Mouse (Mus musculus): Measurements from ENCODE around the gene Foxo1.

Gene Foxo1

DNA sequence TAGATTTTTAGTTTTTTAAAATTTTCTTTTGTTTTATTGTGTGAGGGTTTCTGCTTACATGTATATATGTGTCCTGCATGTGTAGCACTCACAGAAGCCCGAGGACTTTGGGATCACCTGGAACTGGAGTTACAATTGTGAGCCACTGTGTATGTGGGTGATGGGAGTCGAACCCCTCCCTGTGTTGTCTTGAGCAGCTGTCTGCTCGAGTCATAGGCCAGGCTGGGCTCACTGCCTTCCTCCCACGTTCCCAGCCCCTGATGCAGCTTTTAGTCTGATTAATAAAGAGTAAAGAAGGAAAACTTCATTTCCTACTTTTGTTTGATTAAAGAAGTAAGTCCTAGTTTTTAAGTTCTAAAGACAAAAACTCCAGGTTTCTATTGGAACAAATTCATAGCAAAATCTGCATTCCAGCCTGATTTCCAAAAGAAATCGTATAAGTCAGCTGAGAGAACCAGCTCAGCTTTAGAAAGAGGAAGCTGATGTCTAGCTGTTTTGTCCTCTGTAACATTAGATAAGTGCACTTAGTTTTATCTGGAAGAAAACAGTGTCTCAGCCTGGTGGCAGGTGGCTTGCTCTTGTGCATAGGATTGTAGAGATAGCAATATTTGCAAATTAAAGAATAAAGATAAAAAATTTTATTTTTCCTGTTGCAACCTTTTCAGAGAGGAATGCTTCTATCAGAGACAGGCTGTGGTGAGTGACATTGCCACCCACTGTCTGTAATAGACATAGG lies 40.6 kb downstream of the Foxo1 start:
- DNase-seq (ENCODE audit: low spot score in 2 of 2): no peak

DNA sequence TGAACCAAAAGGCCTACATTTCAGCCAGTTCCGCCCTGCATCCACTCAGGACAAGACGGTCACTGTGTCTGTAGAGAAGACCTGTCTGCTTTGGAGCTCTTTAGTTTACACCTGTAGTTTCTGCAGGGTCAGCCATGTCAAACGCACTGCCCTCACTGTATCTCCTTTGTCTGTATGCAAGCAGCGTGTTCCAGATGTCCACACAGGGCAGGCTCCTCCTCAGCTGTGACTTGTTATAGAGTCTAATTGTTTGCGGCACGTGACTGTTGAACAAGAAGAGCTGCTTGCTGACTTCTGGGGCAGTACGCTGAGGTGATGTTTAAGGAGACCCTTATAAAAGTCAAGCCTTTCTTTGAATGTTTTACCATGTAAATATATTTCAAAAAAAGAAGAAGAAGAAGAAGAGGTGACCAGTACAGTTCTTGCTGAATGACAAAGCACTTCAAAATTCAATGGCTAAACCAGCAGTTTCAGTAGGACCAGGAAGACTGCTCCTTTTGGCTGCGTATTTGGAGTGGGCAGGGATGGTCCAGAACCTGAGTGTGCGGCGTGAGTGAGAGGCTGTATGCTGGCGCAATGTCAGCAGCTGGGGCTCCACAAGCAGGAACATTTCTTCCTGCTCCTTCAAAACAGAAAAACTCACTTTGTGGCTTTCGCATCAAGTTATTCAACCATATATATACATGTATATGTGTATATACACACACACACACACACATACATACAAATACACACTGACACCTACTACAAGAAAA lies 52.6 kb downstream of the Foxo1 start:
- no peak for DNase-seq (ENCODE audit: low spot score in 2 of 2)

DNA sequence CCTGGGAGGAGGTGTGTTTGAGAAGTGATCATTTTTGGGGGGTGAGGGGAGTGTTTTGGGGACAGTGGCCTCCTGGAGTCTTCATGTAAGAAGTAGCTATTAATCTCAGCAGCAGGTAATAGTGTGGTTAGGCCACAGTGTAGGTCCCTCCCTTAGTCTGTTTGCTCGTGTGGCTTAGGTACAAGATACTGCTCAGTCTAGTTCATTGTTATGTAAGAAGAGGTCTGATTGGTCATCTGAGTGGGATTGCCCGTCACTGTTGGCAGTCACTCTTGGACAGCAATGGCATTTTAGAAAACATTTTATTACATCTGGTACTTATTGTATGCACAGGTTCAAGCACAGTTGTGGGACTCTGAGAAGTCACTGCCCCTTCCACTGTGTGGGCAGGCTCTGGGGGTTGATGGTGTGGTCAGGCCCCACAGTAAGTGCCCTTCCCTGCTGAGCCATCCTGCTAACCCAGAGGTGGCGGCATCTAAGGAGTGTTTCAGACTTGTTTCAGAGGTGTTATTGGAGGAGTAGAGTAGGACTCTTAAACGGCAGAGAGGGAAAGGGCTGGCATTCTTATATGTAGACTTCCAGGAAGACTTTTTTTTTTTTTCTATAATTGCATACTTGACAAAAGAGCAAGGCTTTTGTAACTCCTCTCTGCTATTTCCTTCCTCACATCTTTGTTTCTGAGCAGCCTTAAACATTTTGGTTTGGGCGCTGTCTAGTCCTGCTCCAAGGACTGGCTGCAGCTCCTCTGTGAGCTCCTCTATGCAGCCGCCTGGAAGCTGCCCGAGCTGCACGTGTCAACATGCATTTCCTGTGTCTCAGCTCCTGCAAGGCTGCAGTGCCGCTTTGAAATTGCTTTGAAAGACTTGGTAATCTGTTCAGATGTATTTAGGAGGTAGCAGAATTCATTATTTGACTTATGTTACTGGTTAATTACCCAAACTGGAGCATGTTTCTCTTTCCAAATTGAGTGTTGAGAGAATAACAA lies 54.6 kb downstream of the Foxo1 start:
- DNase-seq (ENCODE audit: low spot score in 2 of 2): no peak

DNA sequence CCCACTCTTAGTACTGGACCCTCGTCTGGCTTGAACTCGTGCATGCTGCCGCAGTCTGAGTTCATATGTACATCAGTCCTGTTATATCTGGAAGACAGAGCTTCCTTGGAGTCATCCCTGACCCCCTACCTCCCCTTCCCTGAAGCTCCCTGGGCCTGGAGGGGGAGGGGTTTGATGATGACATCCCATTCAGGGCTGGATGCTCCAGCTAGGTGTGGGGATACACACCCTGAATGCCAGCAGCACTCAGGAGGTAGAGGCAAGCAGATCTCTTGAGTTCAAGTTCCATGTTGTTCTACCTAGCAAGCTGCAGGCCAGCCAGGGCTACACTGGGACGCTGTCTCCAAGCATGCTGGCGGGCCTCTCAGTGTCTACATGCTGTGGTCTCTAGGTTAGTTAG lies 56.9 kb downstream of the Foxo1 start:
- DNase-seq (ENCODE audit: low spot score in 2 of 2): no peak

DNA sequence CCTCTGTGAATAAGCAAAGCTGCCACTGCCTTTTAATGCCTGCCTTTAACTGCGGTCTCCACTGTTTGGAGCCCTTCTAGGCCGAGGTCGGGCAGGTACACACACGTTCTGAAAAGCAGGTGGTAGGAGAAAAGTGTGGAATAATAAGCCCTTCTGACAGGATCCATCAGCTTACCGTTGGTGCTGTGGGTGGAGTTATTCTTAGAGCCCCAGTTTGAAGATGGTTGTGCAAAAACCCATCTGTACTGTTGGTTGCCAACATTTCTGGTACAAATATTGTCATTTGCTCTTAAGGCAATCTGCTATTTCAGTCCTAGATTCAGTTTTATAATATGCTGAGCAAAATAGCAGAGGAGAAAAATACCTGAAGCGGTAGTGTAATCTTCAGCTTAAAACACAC lies 58.6 kb downstream of the Foxo1 start:
- DNase-seq (ENCODE audit: low spot score in 2 of 2): peak; percentile 38 to 45

DNA sequence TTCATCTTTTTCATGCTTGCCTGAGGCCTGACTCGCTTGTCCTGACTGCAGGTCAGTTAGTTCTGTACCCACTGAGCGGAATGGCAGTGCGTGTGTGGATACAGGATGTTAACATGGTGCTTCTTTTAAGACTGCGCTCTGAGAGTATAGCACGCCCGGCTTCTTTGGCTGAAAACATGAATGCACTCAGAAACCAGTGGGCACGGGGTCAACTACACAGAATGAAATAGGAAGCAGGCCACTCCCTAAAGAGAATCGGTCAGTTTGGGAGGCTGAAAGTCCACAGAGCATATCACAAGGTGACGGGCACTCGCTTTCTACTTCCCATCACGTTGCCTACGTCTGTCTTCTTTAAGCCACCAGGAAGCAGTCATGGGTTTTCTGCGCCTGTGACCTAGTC lies 59.0 kb downstream of the Foxo1 start:
- no peak for DNase-seq (ENCODE audit: low spot score in 2 of 2)

DNA sequence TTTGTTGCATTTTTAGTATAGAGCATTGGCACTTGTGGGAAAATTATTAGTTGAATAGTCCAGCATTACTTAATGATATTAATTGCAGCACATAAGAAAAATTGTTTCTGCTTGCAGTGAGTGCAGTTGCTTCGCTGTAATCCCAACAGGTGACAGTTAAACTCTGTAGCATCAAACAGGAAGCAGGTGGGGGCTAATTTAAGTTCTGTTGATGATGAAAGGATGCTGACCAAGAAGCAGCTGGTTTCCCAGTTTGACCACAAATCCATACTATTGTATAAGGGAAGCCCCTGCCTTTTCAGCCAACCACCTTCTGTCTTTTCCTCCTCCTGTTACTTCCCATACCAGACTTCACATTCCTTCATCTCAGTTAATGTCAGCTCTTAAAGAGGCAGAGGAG lies 63.6 kb downstream of the Foxo1 start:
- DNase-seq (ENCODE audit: low spot score in 2 of 2): no peak

DNA sequence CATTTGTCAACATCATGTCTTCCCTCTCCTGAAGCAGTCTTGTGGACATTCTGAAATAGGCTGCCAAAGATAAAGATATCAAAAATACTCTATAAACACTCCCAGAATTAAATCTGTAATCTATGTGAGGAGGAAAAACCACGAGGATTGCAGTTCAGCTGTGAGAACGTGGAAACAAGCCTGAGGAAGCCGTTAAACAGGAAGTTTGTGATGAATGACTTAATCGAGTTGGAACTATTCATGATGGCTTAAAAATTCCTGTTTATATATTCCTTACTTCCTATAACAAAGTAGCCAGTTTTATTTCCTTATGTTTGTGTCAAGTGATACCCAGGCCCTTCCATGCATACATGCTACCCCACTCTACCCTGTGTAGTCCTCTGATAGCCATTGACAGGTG lies 70.6 kb downstream of the Foxo1 start:
- no peak for DNase-seq (ENCODE audit: low spot score in 2 of 2)

DNA sequence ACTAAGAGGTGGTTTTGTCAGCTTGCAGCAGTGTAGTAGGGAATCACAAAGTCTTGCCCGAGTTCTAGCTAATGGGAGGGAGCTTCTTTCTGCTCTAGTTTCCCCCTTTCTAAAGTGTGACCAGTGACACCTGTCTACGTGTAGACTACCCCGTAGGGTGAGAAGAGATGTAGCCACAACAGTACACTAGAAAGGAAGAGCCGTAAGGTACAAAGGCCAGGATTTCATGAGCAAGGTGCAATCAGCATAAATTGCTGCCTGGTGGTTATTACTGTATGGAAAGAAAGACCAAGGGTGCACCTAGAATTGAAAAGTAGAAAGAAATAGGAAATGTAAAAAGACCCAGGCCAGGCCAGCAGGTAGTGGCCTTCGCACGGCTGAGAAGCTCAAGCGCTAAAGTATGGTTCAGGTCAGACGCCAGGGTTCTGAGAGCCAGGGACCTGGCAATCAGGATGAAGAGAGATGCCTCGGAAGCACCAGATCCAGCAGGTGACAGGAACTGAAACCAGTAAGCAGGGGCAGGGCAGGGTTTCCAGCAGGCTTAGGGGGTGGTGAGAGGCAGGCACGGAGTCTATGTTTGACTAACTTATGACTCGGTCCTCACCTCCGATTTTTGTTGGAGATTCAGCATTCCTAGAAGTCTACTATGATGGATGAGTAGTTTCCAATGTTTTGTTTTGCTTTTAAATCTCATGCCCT lies 72.3 kb downstream of the Foxo1 start:
- no peak for DNase-seq (ENCODE audit: low spot score in 2 of 2)

DNA sequence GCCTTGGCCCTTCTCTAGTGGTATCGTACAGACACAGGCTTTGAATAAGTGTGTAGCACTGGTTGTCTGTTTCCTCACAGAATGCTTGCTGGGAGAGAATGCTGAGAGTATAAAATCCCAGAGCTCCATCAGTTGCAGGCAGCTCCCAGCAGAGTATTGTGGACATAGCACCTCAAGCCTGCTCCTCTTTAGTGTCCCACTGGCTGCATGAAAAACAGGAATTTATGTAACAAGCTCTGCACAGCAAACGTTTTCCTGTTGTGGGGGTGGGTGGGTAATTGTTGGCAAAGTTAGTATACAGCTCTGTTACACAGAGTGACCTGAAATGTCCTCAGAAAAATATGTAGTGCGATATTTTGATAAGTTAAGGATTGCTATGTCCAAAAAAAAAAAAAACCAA lies 74.1 kb downstream of the Foxo1 start:
- DNase-seq (ENCODE audit: low spot score in 2 of 2): no peak

DNA sequence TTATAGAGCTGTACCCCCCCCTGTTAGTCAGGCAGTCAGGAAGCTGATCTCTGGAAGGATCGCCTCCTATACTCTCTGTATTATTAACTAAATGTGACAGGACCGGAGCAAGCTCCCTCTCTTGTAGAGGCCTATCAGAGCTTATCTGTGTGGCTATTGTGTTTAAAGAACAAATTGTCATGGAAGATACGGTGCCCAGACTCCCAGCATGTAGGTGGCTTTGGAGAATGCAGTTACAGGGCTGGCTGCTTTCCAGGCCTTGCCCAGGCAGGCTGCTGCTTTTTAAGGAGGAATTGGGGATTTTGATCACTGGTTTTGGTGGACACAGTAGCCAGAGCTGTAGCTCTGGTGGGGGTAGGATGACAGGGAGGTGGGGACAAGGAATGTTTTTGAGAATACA lies 74.7 kb downstream of the Foxo1 start:
- DNase-seq (ENCODE audit: low spot score in 2 of 2): peak in 1 of 2 experiments; percentile 62

DNA sequence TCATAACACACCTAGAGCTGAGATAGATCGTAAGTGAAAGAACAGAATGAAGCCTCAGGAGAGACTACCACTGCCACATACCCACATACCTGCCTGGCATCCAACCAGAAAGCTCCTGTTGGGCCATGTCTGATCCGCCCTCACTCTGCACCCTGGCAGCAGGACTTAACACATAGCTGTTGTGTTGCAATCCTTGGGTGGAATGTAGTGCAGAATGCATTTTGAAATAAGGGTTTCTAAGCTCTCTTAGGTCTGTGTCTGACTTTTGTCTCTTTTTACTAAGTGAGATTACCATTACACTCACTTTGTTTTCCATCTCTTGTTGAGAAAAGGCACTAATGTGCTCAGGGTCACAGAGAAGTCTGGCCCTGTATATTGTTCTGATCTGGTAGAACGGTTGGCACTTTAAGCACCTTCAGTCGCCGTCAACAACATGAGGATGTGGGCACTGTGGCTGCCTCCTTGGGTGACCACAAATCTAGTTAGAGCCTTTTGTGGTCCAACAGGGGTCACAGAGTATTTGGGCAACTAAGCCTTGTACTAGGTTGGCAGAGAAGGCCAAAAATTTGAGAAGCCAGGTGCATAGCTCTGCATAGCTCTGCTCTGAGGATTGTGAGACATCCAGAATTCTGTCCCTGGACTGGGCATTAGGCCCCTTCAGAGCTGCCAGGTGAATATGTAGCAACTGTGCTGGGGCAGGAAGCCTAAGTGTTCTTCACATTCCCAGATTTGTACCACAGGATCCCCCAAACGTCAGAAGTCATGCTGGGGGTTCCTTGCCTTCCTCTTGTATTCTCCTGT lies 75.3 kb downstream of the Foxo1 start:
- DNase-seq (ENCODE audit: low spot score in 2 of 2): no peak

DNA sequence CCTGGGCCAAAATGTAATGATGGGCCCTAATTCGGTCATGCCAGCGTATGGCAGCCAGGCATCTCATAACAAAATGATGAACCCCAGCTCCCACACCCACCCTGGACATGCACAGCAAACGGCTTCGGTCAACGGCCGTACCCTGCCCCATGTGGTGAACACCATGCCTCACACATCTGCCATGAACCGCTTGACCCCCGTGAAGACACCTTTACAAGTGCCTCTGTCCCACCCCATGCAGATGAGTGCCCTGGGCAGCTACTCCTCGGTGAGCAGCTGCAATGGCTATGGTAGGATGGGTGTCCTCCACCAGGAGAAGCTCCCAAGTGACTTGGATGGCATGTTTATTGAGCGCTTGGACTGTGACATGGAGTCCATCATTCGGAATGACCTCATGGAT lies 77.7 kb downstream of the Foxo1 start:
- no peak for DNase-seq (ENCODE audit: low spot score in 2 of 2)

DNA sequence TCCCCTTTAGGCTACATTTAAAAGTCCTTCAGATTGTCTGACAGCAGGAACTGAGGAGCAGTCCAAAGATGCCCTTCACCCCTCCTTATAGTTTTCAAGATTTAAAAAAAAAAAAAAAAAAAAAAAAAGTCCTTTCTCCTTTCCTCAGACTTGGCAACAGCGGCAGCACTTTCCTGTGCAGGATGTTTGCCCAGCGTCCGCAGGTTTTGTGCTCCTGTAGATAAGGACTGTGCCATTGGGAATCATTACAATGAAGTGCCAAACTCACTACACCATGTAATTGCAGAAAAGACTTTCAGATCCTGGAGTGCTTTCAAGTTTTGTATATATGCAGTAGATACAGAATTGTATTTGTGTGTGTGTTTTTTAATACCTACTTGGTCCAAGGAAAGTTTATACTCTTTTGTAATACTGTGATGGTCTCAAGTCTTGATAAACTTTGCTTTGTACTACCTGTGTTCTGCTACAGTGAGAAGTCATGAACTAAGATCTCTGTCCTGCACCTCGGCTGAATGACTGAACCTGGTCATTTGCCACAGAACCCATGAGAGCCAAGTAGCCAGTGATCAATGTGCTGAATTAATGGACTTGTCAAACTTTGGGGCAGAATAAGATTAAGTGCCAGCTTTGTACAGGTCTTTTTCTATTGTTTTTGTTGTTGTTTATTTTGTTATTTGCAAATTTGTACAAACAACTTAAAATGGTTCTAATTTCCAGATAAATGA lies 79.0 kb downstream of the Foxo1 start:
- DNase-seq (ENCODE audit: low spot score in 2 of 2): no peak

DNA sequence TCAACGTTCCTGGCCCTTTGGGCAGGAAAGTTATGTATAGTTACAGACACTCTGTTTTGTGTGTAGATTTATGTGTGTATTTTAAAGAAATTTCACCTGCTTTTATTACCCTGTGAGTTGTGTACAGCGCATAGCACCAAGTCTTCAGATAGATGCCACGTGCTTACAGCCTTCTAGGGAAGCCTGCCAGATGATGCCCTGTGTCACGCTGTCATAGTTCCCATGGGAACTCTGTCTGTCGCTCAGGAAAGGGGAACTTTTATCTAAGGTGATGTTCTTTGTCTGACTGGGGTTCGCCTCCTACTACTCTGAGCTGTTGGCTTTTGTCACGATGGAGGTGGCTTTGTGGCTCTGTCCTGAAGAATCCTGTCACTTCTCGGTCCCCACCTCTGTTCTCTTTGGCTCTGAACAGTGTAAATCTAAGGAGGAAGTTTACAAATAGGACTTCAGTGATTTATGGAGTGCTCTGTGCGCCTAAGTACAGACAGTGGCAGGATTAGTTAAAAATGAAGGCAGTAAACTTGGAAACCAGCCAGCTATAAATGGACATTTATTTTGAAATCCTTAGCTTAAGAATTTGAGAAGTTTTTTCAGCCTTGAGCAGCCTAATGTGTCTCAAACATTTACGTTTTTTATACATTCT lies 80.0 kb downstream of the Foxo1 start:
- DNase-seq (ENCODE audit: low spot score in 2 of 2): no peak

DNA sequence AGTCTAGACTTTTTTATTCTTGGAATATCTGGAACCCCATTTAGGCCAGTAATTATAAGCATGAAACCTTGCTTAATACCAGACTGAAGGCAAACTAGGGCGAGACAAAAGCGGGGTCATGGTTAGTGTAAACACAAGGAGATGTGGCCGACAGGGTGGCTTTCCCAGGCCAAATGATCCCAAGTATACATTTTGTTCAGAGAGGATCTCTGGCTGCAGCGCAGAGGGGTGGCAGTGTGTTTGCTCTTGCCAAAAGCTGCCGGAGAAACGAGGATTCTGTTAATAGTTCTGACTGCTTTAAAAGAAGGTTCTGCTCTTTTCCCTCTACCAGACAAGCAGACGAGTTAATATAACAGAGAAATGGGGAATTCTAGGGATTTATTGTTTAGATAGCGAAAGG lies 82.5 kb downstream of the Foxo1 start:
- no peak for DNase-seq (ENCODE audit: low spot score in 2 of 2)

DNA sequence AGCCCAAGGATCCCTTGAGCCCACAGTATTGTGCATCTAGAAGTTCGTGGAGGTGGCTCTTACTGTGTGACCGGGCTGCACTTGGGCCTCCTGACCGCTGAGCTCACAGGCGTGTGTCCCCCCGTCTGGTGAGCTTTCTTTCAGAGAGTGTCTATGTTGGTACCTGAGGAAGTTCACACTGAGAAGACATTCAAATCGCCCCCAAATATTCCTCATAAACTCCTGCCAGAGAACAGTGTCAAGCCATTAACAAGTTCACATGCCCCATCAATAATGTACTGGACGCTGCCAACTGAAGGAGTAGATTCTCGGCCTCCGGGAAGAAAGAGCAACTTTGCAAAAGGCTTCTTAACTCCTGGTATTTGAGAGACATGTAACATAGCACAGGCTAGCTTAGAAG lies 83.8 kb downstream of the Foxo1 start:
- DNase-seq (ENCODE audit: low spot score in 2 of 2): no peak

DNA sequence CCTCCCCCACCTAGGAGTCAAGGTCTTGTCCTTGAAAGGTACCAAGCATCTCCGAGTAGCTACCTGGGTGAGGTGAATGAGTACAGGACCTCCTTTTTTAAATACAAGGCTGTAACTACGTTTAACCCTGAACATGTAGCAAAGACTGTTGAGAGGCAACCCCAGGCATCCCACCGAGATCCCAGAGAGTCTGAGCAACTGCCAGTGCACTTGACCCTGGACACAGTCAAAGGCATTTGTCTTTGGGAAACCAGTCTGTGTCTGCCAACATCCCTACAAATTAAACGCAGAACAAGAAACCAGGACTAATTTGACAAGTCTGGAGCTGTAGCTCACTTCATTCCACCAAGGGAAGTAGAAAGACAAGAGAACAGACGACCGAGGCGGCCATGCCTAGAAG lies 86.1 kb downstream of the Foxo1 start:
- no peak for DNase-seq (ENCODE audit: low spot score in 2 of 2)

DNA sequence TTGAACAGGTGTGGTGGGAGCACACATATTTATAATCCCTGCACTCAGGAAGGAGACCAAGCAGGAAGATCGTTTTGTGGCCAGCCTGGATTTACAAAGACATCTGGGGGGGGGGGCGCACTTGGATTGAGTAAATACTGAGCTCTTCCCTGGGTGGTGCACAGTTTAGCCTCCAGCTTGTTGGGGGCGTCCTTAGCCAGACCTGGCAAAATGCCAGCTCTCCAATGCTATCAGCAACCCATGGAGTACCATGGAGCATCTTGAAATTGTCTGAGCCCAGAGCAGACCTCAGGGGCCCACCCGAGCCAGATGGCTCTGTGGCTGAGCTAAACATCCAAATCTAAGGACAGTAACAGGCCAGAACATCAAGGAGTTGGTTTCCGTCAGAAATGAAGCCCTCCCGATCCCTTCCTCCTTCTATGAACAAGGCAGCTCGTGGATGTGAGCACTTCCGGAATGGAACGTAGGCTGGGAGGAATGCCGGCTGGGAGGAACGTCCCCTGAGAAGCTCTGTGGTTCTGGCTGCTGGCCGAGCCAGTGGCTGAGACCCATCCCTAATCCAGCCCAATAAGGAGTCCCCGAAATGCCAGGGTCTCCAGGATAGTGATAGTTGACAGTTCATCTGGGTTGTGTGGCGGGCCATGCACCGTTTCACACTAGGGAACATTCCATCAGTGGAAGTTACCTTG lies 89.3 kb downstream of the Foxo1 start:
- DNase-seq (ENCODE audit: low spot score in 2 of 2): no peak
